Mouse (Mus musculus): Measurements from ENCODE around the gene Adamtsl4. TPM values are rescaled to one million over a fixed set of nuclear protein-coding genes. Genes with fewer than 3 reads are reported as not detected.

Adamtsl4 gene
- polyA plus RNA-seq, 1 experiment from 2014 or later = 0.80 TPM

DNA sequence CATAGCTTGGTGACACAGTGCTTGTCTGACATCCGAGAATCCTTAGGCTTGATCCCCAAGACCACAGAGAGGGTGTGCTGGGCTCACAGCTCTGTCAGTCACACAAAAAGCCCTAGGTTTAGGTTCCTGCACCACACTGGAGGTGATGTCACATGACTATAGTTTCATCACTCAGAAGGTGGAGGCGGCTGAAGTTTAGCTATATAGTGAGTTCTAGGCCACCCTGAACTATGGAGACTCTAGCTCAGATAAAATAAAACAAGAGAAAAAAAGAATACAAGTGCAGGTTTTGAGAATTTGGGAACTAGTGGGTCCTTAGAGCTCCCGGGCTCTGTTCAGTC lies 36.7 kb downstream of the Adamtsl4 start:
- Histone ChIP-seq H3K4me3 (replicated peaks; ENCODE audit: low read depth, low read length) (no peak overlapping the region), H3K27ac (replicated peaks; ENCODE audit: low read depth, low read length) (no peak overlapping the region), H3K27me3 (ENCODE audit: control insufficient read depth, insufficient read depth, low read length) (no peaks in the 10 kb centered on the region), H3K9me3 (ENCODE audit: control insufficient read depth, low read length) (no peaks in the 10 kb centered on the region), H3K4me1 (ENCODE audit: control insufficient read depth, insufficient read depth, low read length) (no peaks in the 10 kb centered on the region), H3K36me3 (ENCODE audit: control insufficient read depth, insufficient read depth, low read length) (no peaks in the 10 kb centered on the region), H3K9ac (replicated peaks; ENCODE audit: low read length) (no peak overlapping the region), H3K4me2 (ENCODE audit: low read length) (no peak overlapping the region)
- no peak for ATAC-seq (ENCODE audit: low FRiP score, low TSS enrichment)
- WGBS = 90% methylated on average over 3 of the region's 3 CpGs
- no peak for DNase-seq

DNA sequence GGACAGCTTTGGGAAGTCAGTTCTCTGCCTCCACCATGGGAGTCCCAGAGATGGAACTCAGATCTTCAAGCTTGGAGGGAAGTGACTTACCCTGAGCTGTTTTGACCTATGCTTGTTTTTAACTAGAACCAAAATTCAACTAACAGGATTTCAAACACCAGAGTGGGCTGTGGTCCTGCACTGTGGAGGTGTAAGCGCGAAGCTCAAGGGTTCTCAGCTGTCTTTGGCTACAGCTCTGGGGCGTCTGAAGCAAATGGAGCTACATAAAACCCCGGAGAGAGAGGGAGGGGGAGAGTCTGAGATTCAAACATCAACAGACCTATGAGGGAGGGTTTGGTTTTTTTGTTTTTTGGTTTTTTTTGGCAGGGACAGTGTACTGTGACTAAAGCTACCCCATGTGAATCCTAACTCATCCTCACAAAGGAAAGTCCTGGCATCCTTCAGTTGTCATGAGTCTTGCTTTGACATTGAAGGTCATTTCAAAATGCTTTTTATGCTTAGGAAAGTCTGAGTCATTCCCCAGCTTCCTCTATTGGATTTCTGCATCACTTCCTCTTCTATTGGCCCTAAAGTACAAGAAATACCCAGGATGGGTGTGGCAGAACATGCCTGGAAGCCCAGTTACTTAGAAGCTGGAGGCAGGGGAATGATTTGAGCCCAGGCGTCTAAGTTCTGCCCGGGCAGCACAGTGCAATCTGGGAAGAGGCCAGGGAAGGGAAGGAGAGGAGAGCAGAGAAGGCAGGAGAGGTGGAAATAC lies 37.3 kb downstream of the Adamtsl4 start:
- H3K27ac ChIP-seq (replicated peaks; ENCODE audit: low read depth, low read length) = no peak overlapping the region
- no peak for ATAC-seq (ENCODE audit: low FRiP score, low TSS enrichment)

DNA sequence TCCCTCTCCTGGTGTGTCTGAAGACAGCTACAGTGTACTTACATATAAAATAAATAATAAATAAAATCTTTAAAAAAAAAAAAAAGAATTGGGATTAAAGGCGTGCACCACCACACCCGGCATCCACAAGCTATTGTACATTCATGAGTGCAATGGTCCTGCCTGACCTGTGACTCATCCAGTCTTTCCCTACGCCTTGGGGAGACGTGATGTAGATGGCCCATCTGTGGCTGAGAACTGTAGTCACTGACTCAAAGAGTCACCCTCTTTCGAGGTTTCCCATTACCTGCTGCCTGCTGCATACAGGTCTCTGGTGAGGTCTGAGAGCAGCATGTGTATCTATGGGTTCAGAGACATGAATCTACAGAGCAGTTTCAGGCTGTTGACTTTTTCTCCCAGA lies 39.7 kb downstream of the Adamtsl4 start:
- Histone ChIP-seq H3K36me3 (ENCODE audit: control insufficient read depth, insufficient read depth, low read length) (no peaks in the 10 kb centered on the region), H3K4me2 (ENCODE audit: low read length) (no peak overlapping the region), H3K27me3 (ENCODE audit: control insufficient read depth, insufficient read depth, low read length) (no peaks in the 10 kb centered on the region), H3K27ac (replicated peaks; ENCODE audit: low read depth, low read length) (no peak overlapping the region), H3K4me1 (ENCODE audit: control insufficient read depth, insufficient read depth, low read length) (no peaks in the 10 kb centered on the region), H3K4me3 (replicated peaks; ENCODE audit: low read depth, low read length) (no peak overlapping the region), H3K9ac (replicated peaks; ENCODE audit: low read length) (no peak overlapping the region), H3K9me3 (ENCODE audit: control insufficient read depth, low read length) (no peaks in the 10 kb centered on the region)
- DNase-seq (no peak), ATAC-seq (ENCODE audit: low FRiP score, low TSS enrichment) (no peak)
- 90% methylated on average over 5 of the region's 5 CpGs for WGBS

More for the DNA sequence above, 37.3 kb downstream of the Adamtsl4 start:
- no peak for DNase-seq
- H3K27me3 ChIP-seq (ENCODE audit: control insufficient read depth, insufficient read depth, low read length) = no peaks in the 10 kb centered on the region
- no peak overlapping the region for H3K4me2 ChIP-seq (ENCODE audit: low read length)
- no peaks in the 10 kb centered on the region for H3K36me3 ChIP-seq (ENCODE audit: control insufficient read depth, insufficient read depth, low read length)
- WGBS = 83% methylated on average over 6 of the region's 6 CpGs
- no peak overlapping the region for H3K9ac ChIP-seq (replicated peaks; ENCODE audit: low read length)
- no peaks in the 10 kb centered on the region for H3K4me1 ChIP-seq (ENCODE audit: control insufficient read depth, insufficient read depth, low read length)
- no peak overlapping the region for H3K4me3 ChIP-seq (replicated peaks; ENCODE audit: low read depth, low read length)
- H3K9me3 ChIP-seq (ENCODE audit: control insufficient read depth, low read length) = no peaks in the 10 kb centered on the region

DNA sequence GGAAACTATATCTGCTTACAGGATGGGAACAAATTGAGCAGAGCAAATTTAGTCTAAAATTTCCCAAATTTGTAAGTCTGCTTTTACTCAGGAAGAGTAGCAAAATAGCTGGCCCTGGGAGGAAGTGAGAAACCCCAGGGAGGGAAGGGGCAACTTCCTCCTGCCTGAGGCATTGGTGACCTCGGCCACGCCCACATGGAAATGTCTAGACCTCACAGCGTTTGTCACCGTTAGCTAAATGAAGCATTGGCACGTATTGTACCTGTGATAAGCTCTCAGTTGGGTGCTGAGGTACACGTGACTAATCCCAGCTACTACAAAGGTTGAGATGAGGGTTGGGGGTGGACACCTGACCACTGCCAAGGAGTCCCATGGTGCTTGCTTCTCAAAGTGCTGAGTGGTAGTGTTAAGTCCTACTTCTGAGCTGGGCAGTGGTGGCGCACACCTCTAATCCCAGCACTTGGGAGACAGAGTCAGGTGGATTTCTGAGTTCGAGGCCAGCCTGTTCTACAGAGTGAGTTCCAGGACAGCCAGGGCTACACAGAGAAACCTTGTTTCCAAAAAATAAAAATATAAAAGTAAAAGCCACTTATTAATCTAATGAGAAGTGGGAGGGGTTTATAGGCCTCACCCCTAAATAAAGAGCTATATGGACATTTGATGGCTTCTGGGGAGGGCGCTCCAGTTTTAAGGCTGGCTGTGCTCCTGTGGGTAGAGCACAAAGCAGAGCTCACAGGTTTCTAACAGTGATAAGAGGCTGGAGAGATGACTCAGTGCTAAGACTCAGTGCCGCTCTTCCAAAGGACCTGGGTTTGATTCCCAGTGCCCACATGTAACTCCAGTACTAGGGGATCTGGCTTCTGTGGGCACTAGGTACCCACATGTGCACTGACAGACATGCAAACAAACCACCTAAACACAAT lies 42.1 kb downstream of the Adamtsl4 start:
- Histone ChIP-seq H3K27ac (replicated peaks; ENCODE audit: low read depth, low read length) (no peak overlapping the region), H3K9me3 (ENCODE audit: control insufficient read depth, low read length) (no peaks in the 10 kb centered on the region), H3K4me1 (ENCODE audit: control insufficient read depth, insufficient read depth, low read length) (no peaks in the 10 kb centered on the region), H3K9ac (replicated peaks; ENCODE audit: low read length) (no peak overlapping the region), H3K27me3 (ENCODE audit: control insufficient read depth, insufficient read depth, low read length) (no peaks in the 10 kb centered on the region), H3K4me2 (ENCODE audit: low read length) (no peak overlapping the region), H3K36me3 (ENCODE audit: control insufficient read depth, insufficient read depth, low read length) (peaks cover 6% of the 10 kb centered on the region; the same call in 1 of the 2 replicates), H3K4me3 (replicated peaks; ENCODE audit: low read depth, low read length) (no peak overlapping the region)
- no peak for DNase-seq
- 70% methylated on average over 10 of the region's 10 CpGs for WGBS
- no peak for ATAC-seq (ENCODE audit: low FRiP score, low TSS enrichment)

GRCm38 (mm10) chr3:95643097-95643496 lies 44.6 kb downstream of the Adamtsl4 start:
- Histone ChIP-seq H3K4me2 (ENCODE audit: low read length) (no peak overlapping the region), H3K9ac (replicated peaks; ENCODE audit: low read length) (no peak overlapping the region), H3K9me3 (ENCODE audit: control insufficient read depth, low read length) (no peaks in the 10 kb centered on the region), H3K27ac (replicated peaks; ENCODE audit: low read depth, low read length) (no peak overlapping the region), H3K4me1 (ENCODE audit: control insufficient read depth, insufficient read depth, low read length) (no peaks in the 10 kb centered on the region), H3K36me3 (ENCODE audit: control insufficient read depth, insufficient read depth, low read length) (peaks cover 12% of the 10 kb centered on the region; the same call in 1 of the 2 replicates), H3K4me3 (replicated peaks; ENCODE audit: low read depth, low read length) (no peak overlapping the region), H3K27me3 (ENCODE audit: control insufficient read depth, insufficient read depth, low read length) (no peaks in the 10 kb centered on the region)
- ATAC-seq (ENCODE audit: low FRiP score, low TSS enrichment) = no peak
- WGBS = 93% methylated on average over 7 of the region's 7 CpGs
- no peak for DNase-seq

DNA sequence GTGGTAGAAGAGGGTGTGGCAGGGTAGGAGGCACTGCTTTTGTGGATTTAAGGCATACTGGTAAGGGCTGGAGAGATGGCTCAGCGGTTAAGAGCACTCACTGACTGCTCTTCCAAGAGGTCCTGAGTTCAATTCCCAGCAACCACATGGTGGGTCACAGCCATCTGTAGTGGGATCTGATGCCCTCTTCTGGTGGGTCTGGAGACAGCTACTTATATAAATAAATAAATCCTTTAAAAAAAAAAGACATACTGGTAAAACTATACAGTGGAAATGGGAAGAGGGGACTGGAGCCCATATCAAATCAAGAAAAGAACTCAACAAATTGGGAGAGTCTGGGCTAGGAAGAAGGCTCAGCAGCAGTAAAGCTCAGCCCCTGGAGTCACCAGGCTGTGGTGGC lies 48.0 kb downstream of the Adamtsl4 start:
- Histone ChIP-seq H3K27ac (replicated peaks; ENCODE audit: low read depth, low read length) (no peak overlapping the region), H3K9ac (replicated peaks; ENCODE audit: low read length) (no peak overlapping the region), H3K9me3 (ENCODE audit: control insufficient read depth, low read length) (no peaks in the 10 kb centered on the region), H3K36me3 (ENCODE audit: control insufficient read depth, insufficient read depth, low read length) (peaks cover 44% of the 10 kb centered on the region), H3K27me3 (ENCODE audit: control insufficient read depth, insufficient read depth, low read length) (no peaks in the 10 kb centered on the region), H3K4me3 (replicated peaks; ENCODE audit: low read depth, low read length) (no peak overlapping the region), H3K4me1 (ENCODE audit: control insufficient read depth, insufficient read depth, low read length) (no peaks in the 10 kb centered on the region), H3K4me2 (ENCODE audit: low read length) (no peak overlapping the region)
- no peak for DNase-seq
- 79% methylated on average over 1 of the region's 1 CpGs for WGBS
- no peak for ATAC-seq (ENCODE audit: low FRiP score, low TSS enrichment)

DNA sequence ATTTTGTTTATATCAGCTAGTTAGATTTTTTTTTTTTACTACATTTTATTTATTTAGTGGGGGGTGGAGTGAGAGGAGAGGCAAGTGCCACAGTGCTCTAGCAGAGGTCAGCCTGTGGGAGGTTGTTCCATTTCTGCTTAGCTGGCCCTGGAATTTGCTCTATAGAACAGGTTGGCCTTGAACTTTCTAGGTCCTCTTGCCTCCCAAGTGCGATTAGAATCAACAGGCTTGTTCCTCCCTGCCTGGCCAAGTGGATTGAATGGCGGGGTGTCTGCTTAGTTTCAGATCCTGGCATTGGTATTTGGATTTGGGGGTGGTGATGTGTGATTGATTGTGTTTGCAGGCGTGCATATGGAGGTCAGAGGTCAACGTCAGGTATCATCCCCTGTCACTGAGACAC lies 51.6 kb downstream of the Adamtsl4 start:
- no peaks in the 10 kb centered on the region for H3K9me3 ChIP-seq (ENCODE audit: control insufficient read depth, low read length)
- peaks cover 73% of the 10 kb centered on the region for H3K36me3 ChIP-seq (ENCODE audit: control insufficient read depth, insufficient read depth, low read length)
- no peak overlapping the region for H3K4me3 ChIP-seq (replicated peaks; ENCODE audit: low read depth, low read length)
- 88% methylated on average over 4 of the region's 4 CpGs for WGBS
- DNase-seq = no peak
- ATAC-seq (ENCODE audit: low FRiP score, low TSS enrichment) = no peak
- H3K4me2 ChIP-seq (ENCODE audit: low read length) = no peak overlapping the region
- no peaks in the 10 kb centered on the region for H3K27me3 ChIP-seq (ENCODE audit: control insufficient read depth, insufficient read depth, low read length)
- H3K9ac ChIP-seq (replicated peaks; ENCODE audit: low read length) = no peak overlapping the region
- no peaks in the 10 kb centered on the region for H3K4me1 ChIP-seq (ENCODE audit: control insufficient read depth, insufficient read depth, low read length)
- no peak overlapping the region for H3K27ac ChIP-seq (replicated peaks; ENCODE audit: low read depth, low read length)

- Histone ChIP-seq H3K4me1 (ENCODE audit: control insufficient read depth, insufficient read depth, low read length) (no peaks in the 10 kb centered on the region), H3K36me3 (ENCODE audit: control insufficient read depth, insufficient read depth, low read length) (peaks cover 78% of the 10 kb centered on the region), H3K4me3 (replicated peaks; ENCODE audit: low read depth, low read length) (no peak overlapping the region), H3K27me3 (ENCODE audit: control insufficient read depth, insufficient read depth, low read length) (no peaks in the 10 kb centered on the region), H3K4me2 (ENCODE audit: low read length) (no peak overlapping the region), H3K9me3 (ENCODE audit: control insufficient read depth, low read length) (no peaks in the 10 kb centered on the region), H3K27ac (replicated peaks; ENCODE audit: low read depth, low read length) (no peak overlapping the region), H3K9ac (replicated peaks; ENCODE audit: low read length) (no peak overlapping the region)
- DNase-seq (no peak), ATAC-seq (ENCODE audit: low FRiP score, low TSS enrichment) (no peak)
- WGBS = 81% methylated on average over 4 of the region's 4 CpGs
These were observed 52.1 kb downstream of the Adamtsl4 start for GRCm38 (mm10) chr3:95635636-95636035.

Data from midbrain, embryonic 14.5 days (tissue).